Mouse (Mus musculus) megakaryocyte, embryonic 14.5 days (primary cell): ENCODE data around the gene G530012D18Rik.
"Not testable (repeated sequence)": the region's sequence is repeated elsewhere in the genome, so short reads cannot be mapped to it uniquely, and the experiment has no call there.

Source experiments
- FLI1 ChIP-seq: IDR thresholded peaks from 2 replicates; pipeline ENCODE4 v1.6.1; 2012; ENCODE audit warnings: low read length, inconsistent platforms, mixed read lengths
- GATA1 ChIP-seq: IDR thresholded peaks from 3 replicates; pipeline ENCODE4 v1.6.1; 2012; ENCODE audit warnings: mixed read lengths, low read length, inconsistent platforms, borderline replicate concordance

DNA sequence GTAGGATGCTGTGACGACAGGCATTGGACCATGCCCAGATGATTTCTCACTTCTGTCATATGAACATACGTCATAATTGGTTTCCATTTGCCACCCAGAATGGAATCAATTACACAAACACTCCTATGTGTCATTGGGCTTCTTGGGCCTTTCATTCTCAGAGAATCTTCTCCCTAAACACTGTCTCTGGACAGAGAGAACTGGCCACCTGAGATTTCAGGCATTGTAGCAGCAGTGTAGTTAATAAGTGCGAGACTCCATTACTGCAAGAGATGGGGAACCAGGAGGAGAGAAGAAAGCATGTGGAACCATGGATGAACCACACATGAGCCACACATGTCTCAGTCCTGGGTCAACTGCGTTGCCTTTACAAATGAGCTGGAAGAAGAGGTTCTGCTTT lies 32.9 kb downstream of the G530012D18Rik start:
- not testable (repeated sequence) for TF ChIP-seq GATA1, FLI1
